Mouse (Mus musculus): Measurements from ENCODE around the gene Scpep1. TPM values are rescaled to one million over a fixed set of nuclear protein-coding genes. Genes with fewer than 3 reads are reported as not detected.

Scpep1 gene
- 17.7 and 28.1 TPM in 2 replicates for polyA plus RNA-seq (2012; rRNA removed)

DNA sequence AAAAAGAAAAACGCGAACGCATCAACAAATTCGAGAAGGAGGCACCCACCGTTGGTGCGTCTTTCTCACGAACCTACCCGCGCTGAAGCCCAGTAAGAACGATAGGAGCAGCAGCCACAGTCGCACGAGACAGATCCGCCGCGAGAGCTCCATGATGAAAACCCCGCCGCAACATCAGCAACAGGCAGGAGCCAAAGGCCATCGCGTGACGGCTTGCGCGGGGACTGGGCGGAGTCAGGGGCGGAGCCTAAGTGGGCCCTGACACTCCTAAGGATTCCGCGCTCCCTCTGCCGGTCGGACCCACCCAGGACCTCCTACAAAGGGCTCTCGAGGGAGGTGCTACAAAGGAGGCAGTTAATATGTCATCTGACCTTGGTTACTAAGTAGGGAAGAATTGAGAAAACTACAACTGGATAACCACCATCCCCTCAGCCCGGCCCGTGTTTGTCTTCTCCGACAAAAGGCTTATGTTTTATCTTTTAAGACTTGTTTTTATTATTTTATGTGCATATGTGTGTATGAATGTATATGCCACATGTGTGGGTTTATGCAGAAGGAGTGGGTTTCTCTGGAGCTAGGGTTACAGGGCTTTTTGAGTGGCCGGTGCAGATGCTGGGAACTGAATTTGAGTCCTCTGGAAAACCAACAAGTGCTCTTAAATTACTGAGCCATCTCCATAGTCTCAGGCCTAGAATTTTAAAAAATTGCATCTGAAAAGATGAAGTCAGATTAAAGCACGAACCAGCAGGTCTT is at the start of gene Scpep1:
Gene Scpep1 (minus strand): TSS at position 249 of the 753 bp plus-strand sequence.
- H3K4me3 ChIP-seq (replicated peaks; ENCODE audit: extremely low read depth, low read depth, low read length), result peak within 1 kb of the TSS; percentile 92
- DNase-seq, result peak; percentile 97
- TF ChIP-seq CTCF (IDR thresholded peaks at IDR 0.05; ENCODE audit: insufficient read depth, low read length), result peak; percentile 55
- peak; percentile 70; the same call in 1 of the 2 replicates for TF ChIP-seq POLR2A (IDR thresholded peaks at IDR 0.05; ENCODE audit: borderline replicate concordance, extremely low read depth, low read depth, low read length)
- H3K4me1 ChIP-seq (ENCODE audit: control insufficient read depth, insufficient read depth, low read length), result no peaks in the 10 kb centered on the region
- 3% methylated on average over 34 of the region's 34 CpGs for WGBS

DNA sequence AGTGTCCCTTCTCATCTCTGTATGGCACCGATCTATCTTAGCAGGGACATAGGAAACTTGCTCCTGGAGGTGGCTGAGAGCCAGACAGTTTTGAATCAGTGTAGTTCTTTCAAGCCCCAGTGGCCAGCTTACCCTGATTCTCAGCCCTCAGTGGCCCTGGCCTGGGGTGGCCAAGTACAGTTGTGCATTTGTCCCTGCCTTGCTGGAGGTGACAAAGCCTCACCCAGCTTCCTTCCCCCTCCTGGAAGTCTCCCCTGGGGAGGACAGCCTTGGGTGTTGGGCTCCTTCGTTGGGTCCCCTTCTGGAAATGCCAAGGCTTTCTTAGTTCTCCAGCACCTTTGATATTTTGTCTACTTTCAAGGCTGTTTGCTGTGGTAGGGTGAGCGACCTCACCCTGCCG is 48.5 kb upstream of the Scpep1 start:
- WGBS, result 45% methylated on average over 4 of the region's 4 CpGs
- Histone ChIP-seq H3K4me1 (ENCODE audit: control insufficient read depth, insufficient read depth, low read length) (peaks cover 18% of the 10 kb centered on the region), H3K4me3 (replicated peaks; ENCODE audit: extremely low read depth, low read depth, low read length) (no peak overlapping the region)
- DNase-seq, result no peak
- TF ChIP-seq POLR2A (IDR thresholded peaks at IDR 0.05; ENCODE audit: borderline replicate concordance, extremely low read depth, low read depth, low read length) (no peak), CTCF (IDR thresholded peaks at IDR 0.05; ENCODE audit: insufficient read depth, low read length) (no peak)

DNA sequence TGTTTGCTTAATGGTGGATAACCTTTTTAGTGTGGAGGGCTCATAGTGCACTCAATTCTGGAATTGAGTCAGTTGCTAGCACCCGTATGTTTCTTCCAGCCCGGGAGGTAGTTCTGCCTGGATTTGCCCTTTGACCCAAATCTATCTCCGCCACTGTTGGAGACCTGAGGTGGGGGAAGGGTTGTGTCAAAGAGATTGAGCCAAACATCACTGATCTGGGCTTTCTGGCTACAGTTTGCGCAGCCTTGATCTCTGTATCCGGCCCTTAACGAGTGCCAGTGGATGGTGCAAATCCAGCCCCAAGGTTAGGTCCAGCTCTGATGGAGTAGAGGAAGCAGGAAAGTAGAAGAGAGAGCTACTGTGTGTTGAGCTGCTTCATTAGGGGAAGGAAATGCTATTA is 47.8 kb upstream of the Scpep1 start:
- 22% methylated on average over 6 of the region's 6 CpGs for WGBS
- H3K4me3 ChIP-seq (replicated peaks; ENCODE audit: extremely low read depth, low read depth, low read length), result no peak overlapping the region
- peaks cover 18% of the 10 kb centered on the region for H3K4me1 ChIP-seq (ENCODE audit: control insufficient read depth, insufficient read depth, low read length)
- DNase-seq, result no peak
- TF ChIP-seq POLR2A (IDR thresholded peaks at IDR 0.05; ENCODE audit: borderline replicate concordance, extremely low read depth, low read depth, low read length) (no peak), CTCF (IDR thresholded peaks at IDR 0.05; ENCODE audit: insufficient read depth, low read length) (no peak)

DNA sequence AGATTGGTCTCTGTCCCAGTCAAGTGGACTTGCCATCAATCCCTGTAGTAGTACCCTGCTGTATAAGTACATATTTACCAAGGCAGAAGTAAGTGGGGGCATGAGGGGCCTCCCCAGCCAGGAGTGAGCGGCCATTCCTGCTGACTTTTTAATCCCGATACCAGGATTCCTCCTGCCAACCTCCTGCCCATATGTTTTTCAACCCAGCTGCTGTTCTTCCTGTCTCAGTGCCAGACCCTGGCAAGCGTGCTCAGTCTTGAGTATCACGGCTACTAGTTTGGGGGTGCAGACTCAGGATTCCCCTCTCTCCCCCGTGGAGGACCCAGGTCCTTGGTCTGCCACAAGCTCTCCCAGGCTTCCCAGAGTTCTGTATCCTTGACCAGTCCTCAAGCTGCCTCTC is 47.4 kb upstream of the Scpep1 start:
- TF ChIP-seq CTCF (IDR thresholded peaks at IDR 0.05; ENCODE audit: insufficient read depth, low read length), result no peak
- TF ChIP-seq POLR2A (IDR thresholded peaks at IDR 0.05; ENCODE audit: borderline replicate concordance, extremely low read depth, low read depth, low read length), result no peak
- 25% methylated on average over 5 of the region's 5 CpGs for WGBS
- no peak for DNase-seq

DNA sequence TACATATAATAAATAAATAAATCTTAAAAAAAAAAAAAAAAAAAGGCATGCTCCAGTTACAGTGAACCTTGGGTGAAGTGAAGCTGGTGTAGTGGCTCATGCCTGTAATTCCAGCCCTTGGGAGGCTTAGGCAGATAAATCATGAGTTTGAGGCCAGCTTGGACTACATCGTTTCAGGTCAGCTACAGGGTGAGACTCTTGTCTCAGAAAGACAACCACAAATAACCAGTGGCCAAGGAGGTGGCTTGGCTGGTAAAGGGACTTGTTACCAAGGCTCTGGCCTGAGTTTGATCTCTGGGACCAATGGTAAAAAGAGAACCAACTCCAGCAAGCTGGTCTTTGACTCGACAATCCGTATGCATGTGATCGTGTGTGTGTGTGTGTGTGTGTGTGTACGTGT is 46.8 kb upstream of the Scpep1 start:
- WGBS, result 70% methylated on average over 5 of the region's 5 CpGs
- Histone ChIP-seq H3K4me1 (ENCODE audit: control insufficient read depth, insufficient read depth, low read length) (peaks cover 18% of the 10 kb centered on the region), H3K4me3 (replicated peaks; ENCODE audit: extremely low read depth, low read depth, low read length) (no peak overlapping the region)
- TF ChIP-seq POLR2A (IDR thresholded peaks at IDR 0.05; ENCODE audit: borderline replicate concordance, extremely low read depth, low read depth, low read length), result no peak
- no peak for TF ChIP-seq CTCF (IDR thresholded peaks at IDR 0.05; ENCODE audit: insufficient read depth, low read length)
- DNase-seq, result no peak

More for the DNA sequence above, 47.4 kb upstream of the Scpep1 start:
- Histone ChIP-seq H3K4me1 (ENCODE audit: control insufficient read depth, insufficient read depth, low read length) (peaks cover 18% of the 10 kb centered on the region), H3K4me3 (replicated peaks; ENCODE audit: extremely low read depth, low read depth, low read length) (no peak overlapping the region)

DNA sequence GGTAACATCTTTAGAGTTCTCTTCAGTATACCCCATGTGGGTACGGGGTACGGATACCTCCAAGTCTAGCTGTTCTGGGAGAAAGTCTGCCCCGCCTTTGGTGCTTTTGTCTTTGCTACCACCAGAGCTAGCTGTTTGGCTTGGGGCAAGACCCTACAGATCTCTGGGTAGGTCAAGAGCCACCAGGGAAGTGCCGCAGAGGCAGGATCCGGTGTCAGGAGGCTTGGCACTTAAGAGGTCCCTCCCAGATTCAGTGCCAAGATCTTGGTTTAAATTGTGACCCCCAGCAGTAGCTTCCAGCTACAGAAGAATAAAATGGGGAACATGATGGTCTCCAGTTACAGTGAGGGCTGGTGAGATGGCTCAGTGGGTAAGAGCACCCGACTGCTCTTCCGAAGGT is 46.3 kb upstream of the Scpep1 start:
- 62% methylated on average over 7 of the region's 7 CpGs for WGBS
- Histone ChIP-seq H3K4me1 (ENCODE audit: control insufficient read depth, insufficient read depth, low read length) (peaks cover 18% of the 10 kb centered on the region), H3K4me3 (replicated peaks; ENCODE audit: extremely low read depth, low read depth, low read length) (peak overlapping the region; percentile 43)
- TF ChIP-seq POLR2A (IDR thresholded peaks at IDR 0.05; ENCODE audit: borderline replicate concordance, extremely low read depth, low read depth, low read length) (no peak), CTCF (IDR thresholded peaks at IDR 0.05; ENCODE audit: insufficient read depth, low read length) (no peak)
- DNase-seq, result no peak

DNA sequence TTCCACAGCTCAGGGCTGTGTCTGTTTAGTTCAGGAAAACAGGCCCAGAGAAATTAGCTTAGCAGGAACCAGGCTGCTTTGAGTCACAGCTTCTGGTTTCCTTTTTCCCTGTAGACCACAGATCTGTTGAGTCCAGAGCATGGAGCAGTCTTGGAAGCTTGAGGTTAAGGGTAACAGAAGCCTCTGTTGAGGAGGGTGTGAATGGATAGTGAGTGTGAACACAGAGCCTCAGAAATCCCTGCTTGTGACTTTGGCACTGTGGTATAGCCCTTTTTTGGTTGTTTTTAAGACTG is 45.2 kb upstream of the Scpep1 start:
- no peak for DNase-seq
- H3K4me1 ChIP-seq (ENCODE audit: control insufficient read depth, insufficient read depth, low read length), result peaks cover 18% of the 10 kb centered on the region
- peak overlapping the region; percentile 93 for H3K4me3 ChIP-seq (replicated peaks; ENCODE audit: extremely low read depth, low read depth, low read length)
- no peak for TF ChIP-seq CTCF (IDR thresholded peaks at IDR 0.05; ENCODE audit: insufficient read depth, low read length)
- no peak for TF ChIP-seq POLR2A (IDR thresholded peaks at IDR 0.05; ENCODE audit: borderline replicate concordance, extremely low read depth, low read depth, low read length)

DNA sequence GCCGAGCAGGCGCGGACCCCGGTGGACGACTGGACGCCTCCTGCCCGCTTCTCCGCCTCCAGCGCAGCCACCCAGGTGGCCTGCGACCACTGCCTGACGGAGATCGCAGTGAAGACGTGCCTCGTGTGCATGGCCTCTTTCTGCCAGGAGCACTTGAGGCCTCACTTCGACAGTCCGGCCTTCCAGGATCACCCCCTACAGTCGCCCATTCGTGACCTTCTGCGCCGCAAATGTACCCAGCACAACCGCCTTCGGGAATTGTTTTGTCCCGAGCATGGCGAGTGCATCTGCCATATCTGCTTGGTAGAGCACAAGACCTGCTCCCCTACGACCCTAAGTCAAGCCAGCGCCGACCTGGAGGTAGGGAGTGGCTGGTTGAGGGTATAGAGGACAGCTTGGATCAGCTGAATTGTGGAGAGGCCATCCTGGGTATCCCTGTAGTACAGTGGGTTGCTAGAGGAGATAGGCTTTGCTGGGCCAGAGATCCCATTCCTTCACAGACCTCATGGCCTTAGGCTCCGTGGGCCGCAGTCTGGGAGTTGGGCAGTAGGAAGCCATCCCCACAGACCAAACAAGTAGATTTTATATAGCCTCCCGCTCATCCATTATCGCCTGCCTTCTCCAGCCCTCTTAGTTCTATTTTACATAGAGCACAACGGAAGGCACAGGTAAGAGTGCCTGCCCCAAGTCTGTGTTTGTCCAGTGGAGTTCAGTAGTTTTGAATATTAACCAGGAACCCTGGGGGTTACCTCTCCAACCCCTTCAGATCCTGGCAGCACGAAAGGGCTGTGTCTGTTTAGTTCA is 44.7 kb upstream of the Scpep1 start:
- TF ChIP-seq CTCF (IDR thresholded peaks at IDR 0.05; ENCODE audit: insufficient read depth, low read length) (no peak), POLR2A (IDR thresholded peaks at IDR 0.05; ENCODE audit: borderline replicate concordance, extremely low read depth, low read depth, low read length) (no peak)
- Histone ChIP-seq H3K4me1 (ENCODE audit: control insufficient read depth, insufficient read depth, low read length) (peaks cover 18% of the 10 kb centered on the region), H3K4me3 (replicated peaks; ENCODE audit: extremely low read depth, low read depth, low read length) (peak overlapping the region; percentile 93)
- DNase-seq, result no peak
- 12% methylated on average over 33 of the region's 33 CpGs for WGBS

DNA sequence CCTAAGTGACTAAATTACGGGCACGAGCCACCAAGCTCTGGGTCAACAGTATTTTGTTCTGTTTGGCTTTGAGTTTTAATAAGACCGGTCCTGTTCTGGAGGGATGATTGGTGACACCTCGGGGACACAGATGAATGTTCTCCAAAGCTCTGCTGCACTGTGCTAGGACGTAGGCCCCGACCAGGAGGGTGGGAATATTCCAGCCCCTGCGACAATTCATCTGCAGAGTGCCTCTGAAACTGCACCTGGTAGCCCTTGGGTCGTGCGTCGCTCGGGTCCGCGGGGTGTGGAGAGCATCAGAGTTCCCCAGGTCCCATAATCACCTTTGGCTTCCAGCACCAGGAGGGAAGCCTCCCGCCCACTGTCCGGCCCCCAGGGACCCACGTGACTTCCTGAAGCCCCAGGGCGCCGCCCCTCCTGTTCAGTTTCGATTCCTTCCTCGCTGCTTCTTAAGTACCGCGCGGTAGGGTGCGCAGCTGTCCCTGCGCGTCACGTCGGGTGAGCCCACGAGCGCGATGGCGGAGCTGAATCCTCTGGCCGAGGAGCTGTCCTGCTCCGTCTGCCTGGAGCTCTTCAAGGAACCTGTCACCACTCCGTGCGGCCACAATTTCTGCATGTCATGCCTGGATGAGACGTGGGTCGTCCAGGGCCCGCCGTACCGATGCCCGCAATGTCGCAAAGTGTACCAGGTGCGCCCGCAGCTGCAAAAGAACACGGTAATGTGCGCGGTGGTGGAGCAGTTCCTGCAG is 43.9 kb upstream of the Scpep1 start, which contains the start of gene Trim25:
Gene Trim25 (plus strand): TSS at position 403 of the 749 bp plus-strand sequence.
- peaks cover 19% of the 10 kb centered on the region for H3K4me1 ChIP-seq (ENCODE audit: control insufficient read depth, insufficient read depth, low read length)
- 2% methylated on average over 48 of the region's 48 CpGs for WGBS
- peak within 1 kb of the TSS; percentile 93 for H3K4me3 ChIP-seq (replicated peaks; ENCODE audit: extremely low read depth, low read depth, low read length)
- DNase-seq, result peak; percentile 92
- TF ChIP-seq POLR2A (IDR thresholded peaks at IDR 0.05; ENCODE audit: borderline replicate concordance, extremely low read depth, low read depth, low read length), result peak; percentile 98
- TF ChIP-seq CTCF (IDR thresholded peaks at IDR 0.05; ENCODE audit: insufficient read depth, low read length), result no peak

Data from lung, adult 2 months (tissue).